Mouse (Mus musculus) layer of hippocampus, adult 9-11 months (tissue): Measurements from ENCODE around the gene Nsd1.
A peak's percentile ranks its signal among the peaks of the same experiment; 100 is the strongest.

ENCODE experiments used
- DNase-seq: peaks from one replicate; pipeline ENCODE4 v3.0.0; 2022

Nsd1 gene

DNA sequence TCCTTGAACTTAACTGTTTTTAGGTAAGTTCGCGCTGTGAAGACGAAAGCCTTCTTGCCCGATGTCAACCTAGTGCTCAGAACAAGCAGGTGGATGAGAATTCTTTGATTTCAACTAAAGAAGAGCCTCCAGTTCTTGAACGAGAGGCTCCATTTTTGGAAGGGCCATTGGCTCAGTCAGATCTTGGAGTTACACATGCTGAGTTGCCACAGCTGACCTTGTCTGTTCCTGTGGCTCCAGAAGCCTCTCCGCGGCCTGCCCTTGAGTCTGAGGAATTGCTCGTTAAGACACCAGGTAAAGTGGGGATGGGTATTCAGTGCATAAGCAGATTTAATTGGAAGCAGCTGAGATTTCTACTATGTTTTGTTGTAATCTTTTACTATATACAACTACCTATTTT is 51.9 kb downstream of the Nsd1 start:
- no peak for DNase-seq

DNA sequence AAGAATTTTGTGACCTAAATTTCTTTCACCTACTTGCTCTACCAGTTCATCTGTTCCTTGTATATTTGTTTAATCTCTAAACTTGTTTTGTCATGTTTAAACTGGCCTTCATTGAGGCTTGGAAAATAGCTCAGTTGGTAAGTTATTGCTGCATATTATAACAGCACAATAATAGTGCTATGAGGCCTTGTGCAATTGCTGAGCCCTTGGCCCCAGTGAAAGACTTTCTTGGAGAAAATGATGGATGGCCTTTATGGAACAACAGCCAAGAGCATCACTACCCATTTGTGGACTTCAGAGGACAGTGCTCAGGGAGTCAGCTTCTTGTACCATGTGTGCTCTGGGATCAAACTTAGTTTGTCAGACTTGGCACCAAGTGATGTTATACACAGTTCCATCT is 52.5 kb downstream of the Nsd1 start:
- no peak for DNase-seq

- no peak for DNase-seq
Observed at GRCm38 (mm10) chr13:55277203-55277602, 67.6 kb downstream of the Nsd1 start.

- DNase-seq, result no peak
Observed at GRCm38 (mm10) chr13:55277646-55278045, 68.1 kb downstream of the Nsd1 start.

DNA sequence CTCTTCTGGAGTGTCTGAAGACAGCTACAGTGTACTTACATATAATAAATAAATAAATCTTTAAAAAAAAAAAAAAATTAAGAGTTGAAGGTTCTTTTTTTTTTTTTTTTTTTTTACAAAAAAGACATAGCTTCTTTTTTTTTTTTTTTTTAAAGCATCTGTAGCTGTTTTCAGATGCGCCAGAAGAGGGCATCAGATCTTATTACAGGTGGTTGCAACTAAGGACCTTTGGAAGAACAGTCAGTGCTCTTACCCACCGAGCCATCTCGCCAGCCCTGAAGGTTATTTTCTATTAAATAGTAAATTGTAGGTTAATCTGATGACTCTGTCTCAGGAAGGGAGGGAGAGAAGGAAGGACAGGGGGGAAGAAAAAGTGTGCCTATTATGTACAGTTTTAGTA is 79.3 kb downstream of the Nsd1 start:
- DNase-seq, result no peak

DNA sequence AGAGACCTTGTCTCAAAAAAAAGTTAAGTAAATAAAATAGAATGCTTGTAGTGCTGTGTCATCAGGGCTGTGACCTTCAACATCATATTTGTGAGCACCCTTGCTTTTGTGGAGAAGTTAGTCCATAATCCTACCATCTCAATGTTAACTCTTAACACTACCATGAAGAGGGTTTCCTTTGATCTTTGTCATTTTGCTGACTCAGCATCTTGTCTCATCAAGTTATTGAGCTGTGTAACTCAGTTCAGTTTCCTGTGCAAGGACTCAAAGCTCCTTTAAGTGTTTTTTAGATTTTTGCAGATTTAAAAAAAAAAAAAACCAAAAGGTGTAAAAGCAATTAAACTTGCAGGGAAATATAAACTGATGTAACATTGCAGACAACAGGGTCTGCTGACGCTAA is 87.2 kb downstream of the Nsd1 start:
- DNase-seq, result no peak

DNA sequence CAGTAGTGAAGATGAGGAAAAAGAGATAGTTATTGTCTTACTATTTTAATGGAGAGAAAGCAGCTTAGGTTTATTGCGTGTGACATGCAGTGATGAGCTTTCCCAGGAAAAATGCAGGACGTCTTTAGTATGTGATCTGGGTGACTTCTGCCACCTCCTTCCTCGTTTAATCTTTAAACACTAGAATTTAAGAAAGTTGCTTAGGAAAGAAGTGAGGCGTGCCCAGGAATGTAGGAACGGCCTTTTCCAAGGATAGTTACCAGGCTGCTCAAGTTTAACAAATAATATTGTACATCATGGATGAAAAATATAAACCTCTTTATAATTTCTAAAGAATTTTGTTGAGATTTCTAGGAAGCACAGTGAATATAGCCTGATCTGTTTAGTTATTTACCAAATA is 91.3 kb downstream of the Nsd1 start:
- DNase-seq, result no peak

DNA sequence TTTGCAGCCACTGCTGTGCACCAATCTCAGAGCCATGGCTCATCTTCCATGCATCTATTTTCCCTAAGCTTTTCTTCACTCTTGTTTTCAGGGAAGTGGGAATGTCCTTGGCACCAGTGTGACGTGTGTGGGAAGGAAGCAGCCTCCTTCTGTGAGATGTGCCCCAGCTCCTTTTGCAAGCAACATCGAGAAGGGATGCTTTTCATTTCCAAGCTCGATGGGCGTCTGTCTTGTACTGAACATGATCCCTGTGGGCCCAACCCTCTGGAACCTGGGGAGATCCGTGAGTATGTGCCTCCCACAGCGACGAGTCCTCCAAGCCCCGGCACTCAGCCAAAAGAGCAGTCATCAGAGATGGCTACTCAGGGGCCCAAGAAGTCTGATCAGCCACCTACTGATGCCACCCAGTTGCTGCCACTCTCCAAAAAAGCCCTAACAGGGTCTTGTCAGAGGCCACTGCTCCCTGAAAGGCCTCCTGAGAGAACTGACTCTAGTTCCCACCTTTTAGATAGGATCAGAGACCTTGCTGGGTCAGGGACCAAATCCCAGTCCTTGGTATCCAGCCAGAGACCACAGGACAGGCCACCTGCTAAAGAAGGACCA is 102.5 kb downstream of the Nsd1 start:
- peak; percentile 52 for DNase-seq

DNA sequence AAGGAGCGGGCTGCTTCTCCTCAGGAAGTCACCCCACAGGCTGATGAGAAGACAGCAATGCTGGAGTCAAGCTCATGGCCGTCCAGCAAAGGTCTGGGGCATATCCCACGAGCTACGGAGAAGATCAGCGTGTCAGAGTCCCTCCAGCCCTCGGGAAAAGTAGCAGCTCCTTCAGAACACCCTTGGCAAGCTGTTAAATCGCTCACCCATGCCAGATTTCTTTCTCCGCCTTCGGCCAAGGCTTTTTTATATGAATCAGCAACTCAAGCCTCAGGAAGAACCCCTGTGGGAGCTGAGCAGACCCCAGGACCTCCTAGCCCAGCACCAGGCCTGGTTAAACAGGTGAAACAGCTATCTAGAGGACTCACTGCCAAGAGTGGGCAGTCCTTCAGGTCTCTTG is 103.5 kb downstream of the Nsd1 start:
- no peak for DNase-seq

DNA sequence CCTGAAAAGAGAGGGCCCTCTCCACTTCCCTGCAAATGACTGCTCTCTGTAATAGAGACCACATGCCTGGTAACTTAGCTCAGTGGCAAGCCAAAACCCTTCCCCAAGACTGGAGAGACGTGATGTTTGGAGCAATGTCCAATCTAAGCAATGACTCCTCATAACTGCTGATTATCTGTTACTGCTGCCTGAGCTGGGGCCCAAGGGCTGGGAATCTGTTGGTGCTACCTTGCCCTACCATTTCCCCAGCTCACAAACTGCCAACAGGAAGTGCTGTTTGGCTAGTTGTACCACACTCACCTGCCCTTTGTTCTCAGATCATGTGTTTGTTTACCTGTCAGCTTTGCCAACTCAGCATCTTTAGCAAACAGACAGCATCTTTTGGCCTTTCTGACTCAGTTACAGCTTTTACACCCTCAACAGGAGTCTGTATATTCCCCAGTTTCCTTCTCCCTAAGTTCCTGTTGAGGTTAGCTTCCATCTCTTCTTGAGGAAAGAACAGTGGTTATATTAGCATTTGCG is 105.4 kb downstream of the Nsd1 start:
- no peak for DNase-seq

- DNase-seq, result no peak
Observed at GRCm38 (mm10) chr13:55318351-55318750, 108.8 kb downstream of the Nsd1 start.

GRCm38 (mm10) chr13:55319931-55320533 is 110.5 kb downstream of the Nsd1 start, which contains the start of gene Prelid1:
Gene Prelid1 (plus strand): TSS chr13:55320500.
- no peak for DNase-seq

DNA sequence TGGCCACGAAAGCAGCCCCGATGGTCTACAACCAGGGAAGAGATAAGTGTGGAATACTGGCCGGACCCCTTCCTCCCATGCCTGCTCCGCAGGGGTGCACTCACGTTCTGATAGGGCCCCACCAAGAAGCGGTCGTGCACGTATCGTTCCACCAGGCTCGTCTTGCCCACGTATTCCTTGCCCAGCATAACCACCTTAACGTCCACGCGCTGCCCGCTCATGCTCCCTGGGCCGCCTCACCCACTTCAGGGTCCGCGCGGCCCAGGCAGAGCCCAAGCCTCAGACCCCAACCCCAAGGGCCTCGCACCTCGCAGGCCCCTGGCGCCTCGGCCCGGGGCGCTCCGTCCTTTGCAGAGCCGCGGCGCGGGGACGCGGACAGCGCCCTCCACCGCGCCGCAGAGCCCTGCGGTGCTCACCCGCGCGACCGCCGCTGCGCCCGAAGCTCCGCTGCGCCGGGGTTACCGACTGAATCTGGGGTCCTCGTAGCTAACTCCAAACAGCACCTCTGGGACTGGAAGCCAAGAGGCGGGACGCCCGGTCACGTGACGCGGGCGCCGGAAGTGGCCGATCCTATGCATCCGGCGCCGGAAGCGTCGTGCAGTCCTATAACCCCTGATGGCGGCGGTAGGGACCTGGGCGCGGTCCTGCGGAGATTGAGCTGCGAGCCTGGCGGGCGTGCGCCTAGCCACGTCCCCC is 112.0 kb downstream of the Nsd1 start, which contains the start of gene Rab24:
Gene Rab24 (minus strand): TSS at position 513 of the 696 bp plus-strand sequence.
- peak; percentile 92 for DNase-seq

GRCm38 (mm10) chr13:55322130-55322825 is 112.7 kb downstream of the Nsd1 start:
- no peak for DNase-seq

DNA sequence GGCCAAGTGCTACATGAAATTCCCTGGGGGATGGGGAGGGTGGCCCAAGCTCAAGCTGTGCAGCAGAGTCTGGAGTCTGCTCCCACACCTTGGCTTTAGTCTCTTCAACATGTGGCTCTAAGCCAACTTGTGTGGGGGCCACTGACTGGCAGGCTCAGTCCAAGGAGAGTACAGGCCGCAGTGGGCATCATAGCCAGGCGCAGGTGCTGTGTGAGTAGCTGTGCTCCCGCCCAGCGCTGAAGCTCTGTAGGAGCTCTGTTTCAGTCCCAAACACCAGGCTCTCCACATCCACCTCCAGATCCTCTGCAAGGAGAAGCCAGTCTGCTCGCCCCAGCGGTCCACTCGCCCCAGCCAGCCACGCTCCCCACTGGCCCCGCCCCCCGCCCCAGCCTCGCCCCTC is 116.0 kb downstream of the Nsd1 start:
- DNase-seq, result no peak

DNA sequence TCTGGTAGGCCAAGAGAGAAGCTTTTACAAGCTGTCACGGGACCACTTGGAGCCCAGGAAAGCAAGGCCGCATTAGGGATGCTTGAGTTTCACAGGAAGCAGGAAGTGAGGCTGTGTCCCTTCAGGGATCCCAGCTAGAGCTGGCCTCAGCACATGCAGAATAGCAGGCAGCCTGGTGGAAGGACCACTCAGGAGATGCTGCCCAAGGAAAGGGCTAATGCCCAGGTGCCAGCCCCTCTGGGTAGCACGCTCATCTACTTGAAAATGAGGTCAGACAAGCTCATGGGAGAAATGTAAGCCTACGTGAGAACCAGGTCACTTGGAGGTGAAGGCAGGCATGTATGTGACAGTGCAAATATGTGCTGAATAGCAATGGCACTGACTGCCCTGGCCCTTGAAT is 117.6 kb downstream of the Nsd1 start:
- DNase-seq, result no peak

DNA sequence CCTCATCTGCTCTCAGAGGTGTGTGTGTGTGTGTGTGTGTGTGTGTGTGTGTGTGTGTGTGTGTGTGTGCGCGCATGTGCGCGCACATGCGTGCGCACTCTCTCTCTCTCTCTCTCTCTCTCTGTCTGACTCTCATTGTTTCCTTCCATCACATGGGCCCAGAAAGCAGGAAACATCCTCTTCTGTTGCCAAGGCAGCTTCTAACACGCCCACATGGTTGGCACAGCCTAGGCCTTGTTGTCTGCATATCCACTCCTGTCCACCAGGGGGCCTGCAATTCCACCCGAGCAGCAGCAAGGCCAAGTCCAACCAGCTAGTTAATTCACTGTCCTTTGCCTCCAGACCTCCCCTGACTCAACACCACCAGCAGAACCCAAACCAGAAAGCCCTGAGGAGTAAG is 118.1 kb downstream of the Nsd1 start:
- DNase-seq, result peak; percentile 97

- DNase-seq, result no peak
Observed at GRCm38 (mm10) chr13:55328171-55328570, 118.6 kb downstream of the Nsd1 start.

GRCm38 (mm10) chr13:55328641-55329040 is 119.1 kb downstream of the Nsd1 start:
- DNase-seq, result no peak

- no peak for DNase-seq
Observed at GRCm38 (mm10) chr13:55329109-55329682, 119.6 kb downstream of the Nsd1 start.

- peak; percentile 78 for DNase-seq
Observed at GRCm38 (mm10) chr13:55329683-55330566, 120.3 kb downstream of the Nsd1 start, which contains the start of gene Mxd3. Gene Mxd3 (minus strand): TSS chr13:55329823.
